Mouse (Mus musculus) adrenal gland, adult (tissue): ENCODE data around the gene Gal3st1.
"Not testable (repeated sequence)": the region's sequence is repeated elsewhere in the genome, so short reads cannot be mapped to it uniquely, and the experiment has no call there.

Experiments
- DNase-seq, 2 experiments: peaks; one replicate each; pipeline ENCODE4 v3.0.0; 2022 to 2023; ENCODE audit warnings: low spot score in 1 of 2; ENCODE audit not compliant: inconsistent age in 2 of 2

Gene Gal3st1

DNA sequence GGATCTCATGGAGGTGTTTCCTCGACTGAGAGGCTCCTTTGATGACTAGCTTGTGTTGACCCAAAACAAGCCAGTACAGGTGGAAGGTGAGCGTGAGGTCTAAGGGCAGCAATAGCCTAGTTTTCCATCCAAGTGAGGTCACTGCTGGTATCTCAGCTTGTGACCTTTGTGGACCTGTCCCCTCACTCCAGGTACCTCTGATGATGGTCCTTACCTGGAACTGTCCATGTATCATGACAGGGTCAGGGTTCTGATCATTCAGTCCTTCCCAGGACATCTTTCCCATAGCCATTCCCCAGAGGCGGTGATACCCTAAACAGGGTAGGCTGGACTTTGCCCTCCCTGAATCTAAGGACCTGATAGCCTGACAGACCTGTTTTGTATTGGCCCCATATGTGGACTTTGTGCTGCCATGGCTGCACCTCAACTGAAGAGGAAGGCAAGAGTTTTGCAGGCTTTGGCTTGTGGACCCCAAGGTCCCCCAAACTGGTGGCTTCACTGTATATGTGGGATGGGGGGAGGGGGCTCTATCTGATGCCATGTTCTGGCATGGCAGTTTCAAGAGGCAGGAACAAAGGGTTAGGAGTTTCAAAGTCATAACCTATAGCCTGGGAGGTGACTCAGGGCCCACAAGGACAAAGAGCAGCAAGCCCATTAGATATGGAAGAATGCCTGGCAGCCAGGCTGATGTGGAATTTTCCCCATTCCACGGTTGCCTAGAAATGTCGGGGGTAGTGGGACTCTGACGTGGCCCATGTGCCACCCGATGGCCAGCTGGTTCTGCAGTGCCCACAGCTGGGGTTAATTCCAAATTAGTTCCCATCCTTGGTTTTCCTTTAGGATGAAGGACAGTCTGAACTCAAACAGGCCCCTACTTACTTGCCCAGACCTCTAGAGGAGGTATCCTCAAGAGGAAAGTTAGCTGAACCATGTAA, 894 bp upstream of the Gal3st1 start:
- DNase-seq = peak in 1 of 2 experiments; percentile 30

DNA sequence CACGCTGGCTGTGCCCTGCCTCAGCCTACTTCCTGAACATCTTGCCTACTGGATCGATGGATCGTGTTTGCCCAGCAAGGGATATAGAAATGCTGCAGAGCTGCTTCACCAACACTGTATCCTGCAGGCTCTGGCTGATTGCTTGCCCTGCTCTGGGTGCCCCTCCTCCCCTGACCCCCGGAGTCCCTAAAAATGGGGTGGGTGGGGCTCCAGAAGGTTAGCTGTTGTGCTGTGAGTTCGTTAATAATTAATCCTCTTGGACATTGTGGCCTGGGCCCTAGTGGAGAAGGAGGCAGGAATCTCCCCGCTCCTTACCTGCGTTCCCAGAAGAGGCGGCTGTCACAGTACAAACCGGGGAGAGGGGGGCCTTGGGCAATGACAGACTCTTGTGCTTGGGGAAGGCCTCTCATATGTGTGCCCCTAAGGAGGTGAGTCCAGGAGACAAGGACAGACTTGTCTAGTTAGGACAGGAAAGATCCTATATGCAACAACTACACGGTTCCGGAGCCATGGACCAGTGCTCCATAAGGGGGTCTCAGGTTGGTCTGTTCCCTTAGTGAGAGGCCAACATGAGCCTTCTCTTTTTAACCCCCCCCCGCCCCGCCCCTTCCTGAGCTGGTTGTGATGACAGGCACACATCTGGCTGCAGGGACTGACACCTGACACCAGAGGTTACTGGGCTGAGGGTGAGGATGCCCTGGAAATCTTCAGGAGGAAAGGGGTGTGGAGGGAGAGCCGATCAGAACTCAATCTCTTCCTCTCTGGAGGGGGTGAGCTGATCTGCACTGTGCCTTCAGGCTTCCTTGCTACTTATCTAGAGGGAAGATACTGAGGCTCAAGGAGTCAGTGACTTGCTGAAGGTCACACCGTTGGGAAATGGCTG, 668 bp downstream of the Gal3st1 start:
- DNase-seq = no peak

DNA sequence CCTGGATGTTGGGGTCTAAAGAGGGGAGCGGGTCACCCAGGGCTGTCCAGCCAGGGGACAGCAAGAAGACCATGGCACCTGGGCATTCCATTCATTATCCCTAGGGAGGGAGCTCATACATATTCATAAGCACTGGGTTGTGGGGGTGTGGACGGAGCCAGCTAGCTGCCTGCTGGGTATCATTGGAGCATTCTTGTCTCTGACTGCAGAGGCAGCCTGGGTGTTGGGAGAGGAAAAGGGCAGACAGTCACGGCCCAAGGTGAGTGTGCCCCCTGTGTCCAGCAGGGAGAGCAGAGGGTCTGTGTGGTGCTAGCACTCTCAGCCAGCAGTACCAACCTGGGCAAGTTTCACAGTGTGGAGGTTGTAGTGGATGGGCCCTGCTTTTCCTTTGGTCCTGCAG, 6.3 kb downstream of the Gal3st1 start:
- DNase-seq = no peak

DNA sequence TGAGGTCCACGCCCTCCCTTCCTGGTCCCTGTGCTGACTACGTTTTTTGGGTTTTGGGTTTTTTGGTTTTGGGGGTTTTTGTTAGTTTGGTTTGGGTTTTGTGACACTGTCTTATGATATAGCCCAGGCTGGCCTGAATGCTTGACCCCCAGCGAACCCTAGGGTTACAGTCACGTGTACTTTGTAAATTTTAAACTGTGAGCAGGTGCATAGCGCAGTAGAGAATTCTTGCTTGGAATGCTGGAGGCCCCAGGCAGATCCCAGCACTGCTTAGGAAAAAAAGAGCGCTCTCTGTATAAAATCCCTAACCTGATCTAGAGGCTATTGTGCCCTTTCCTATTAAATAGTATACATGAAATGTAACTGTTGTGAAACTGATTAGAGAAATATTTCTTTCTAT, 9.7 kb downstream of the Gal3st1 start:
- DNase-seq = no peak

DNA sequence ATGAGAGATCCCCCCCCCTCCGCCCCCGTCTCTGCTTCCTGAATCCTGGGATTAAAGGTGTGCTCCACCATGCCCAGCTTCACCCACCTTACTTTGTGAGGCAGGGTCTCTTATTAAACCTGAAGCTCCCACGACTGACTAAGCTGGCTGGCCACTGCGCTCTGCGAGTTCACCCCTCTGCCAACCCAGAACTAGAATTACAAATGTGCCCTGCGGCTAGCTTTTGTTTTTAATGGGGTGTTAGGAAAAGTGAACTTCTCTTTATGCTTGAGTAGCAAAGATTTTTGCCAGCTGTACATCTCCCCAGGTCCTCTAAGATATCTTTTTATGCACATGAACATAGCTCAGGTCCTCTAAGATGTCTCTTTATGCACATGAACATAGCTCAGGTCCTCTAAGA, 10.5 kb downstream of the Gal3st1 start:
- no peak for DNase-seq

DNA sequence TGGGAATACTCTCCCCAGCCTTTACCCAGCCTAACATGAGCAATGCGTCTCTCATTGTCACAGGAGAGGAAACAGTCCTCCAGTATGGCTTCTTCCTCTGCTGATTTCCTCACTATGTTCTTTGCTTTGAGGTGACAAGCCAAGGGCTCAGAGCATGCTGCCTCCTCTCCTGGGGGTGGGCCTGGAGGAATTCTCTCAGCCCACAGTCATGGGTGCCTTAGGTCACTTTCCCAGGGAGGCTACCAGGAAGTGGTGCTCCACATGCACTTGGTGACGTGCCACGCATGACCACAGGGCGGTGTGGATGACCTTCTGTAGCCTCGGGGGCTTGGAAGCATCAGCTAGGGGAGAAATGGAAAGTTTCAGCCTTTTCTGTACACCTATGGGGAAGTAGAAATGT, 12.1 kb downstream of the Gal3st1 start:
- DNase-seq = no peak

DNA sequence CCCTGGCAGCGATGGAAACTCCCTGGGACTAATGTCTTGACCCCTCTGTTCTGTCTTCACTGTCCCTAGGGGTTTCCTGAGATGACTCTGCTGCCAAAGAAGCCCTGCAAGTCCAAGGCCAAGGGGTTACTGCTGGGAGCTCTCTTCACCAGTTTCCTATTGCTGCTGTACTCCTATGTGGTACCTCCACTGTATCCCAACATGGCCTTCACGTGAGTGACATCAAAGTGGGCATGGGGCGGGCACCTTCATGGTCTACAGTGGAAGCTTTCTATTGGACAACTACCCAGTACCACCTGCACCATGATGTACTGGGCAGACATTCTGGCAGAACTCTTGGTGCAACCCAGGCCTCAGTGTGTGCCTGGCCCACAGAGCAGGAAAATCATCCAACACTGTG, 13.4 kb downstream of the Gal3st1 start:
- DNase-seq = no peak

DNA sequence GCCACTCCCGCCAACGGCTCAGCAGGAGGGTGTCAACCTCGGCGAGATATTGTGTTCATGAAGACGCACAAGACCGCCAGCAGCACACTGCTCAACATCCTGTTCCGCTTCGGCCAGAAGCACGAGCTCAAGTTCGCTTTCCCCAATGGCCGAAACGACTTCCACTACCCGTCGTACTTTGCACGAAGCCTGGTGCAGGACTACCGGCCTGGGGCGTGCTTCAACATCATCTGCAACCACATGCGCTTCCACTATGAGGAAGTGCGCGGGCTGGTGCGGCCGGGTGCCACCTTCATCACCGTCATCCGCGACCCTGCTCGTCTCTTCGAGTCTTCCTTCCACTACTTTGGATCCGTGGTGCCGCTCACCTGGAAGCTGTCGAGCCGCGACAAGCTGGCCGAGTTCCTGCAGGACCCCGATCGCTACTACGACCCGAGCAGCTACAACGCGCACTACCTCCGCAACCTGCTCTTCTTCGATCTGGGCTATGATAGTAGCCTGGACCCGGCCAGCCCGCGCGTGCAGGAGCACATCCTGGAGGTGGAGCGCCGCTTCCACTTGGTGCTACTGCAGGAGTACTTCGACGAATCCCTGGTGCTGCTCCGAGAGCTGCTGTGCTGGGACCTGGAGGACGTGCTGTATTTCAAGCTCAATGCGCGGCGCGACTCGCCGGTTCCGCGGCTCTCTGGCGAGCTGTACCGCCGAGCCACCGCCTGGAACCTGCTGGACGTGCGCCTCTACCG, 14.7 kb downstream of the Gal3st1 start:
- DNase-seq = no peak

- no peak for DNase-seq
Measured at GRCm38 (mm10) chr11:3999547-3999946, 16.1 kb downstream of the Gal3st1 start.

GRCm38 (mm10) chr11:4001603-4002002, 18.2 kb downstream of the Gal3st1 start:
- peak; percentile 55 to 90 for DNase-seq

- DNase-seq = no peak
Measured at GRCm38 (mm10) chr11:4005220-4005805, 21.9 kb downstream of the Gal3st1 start.

DNA sequence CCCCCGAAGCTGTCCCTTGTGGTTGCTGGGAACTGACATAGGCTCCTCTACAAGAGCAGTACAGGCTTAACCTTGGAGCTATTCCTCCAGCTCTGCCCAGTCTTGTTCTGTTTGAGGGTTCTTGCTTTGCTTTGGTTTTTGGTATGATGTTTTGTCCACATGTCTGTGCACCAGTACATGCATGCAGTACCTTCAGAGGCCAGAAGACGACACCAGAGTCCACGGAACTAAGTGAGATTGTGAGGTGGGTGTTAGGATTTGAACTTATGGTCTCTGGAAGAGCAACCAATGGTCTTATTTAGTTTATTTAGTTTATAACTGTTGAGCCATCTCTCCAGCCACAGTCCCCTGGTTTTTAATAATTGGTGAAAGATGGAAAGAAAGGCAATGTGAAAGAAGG, 23.0 kb downstream of the Gal3st1 start:
- no peak for DNase-seq

- DNase-seq = no peak
Measured at GRCm38 (mm10) chr11:4012616-4013015, 29.2 kb downstream of the Gal3st1 start.

- not testable (repeated sequence) for DNase-seq
Measured at GRCm38 (mm10) chr11:4015796-4016195, 32.4 kb downstream of the Gal3st1 start.

- not testable (repeated sequence) for DNase-seq
Measured at GRCm38 (mm10) chr11:4022111-4022510, 38.7 kb downstream of the Gal3st1 start.

DNA sequence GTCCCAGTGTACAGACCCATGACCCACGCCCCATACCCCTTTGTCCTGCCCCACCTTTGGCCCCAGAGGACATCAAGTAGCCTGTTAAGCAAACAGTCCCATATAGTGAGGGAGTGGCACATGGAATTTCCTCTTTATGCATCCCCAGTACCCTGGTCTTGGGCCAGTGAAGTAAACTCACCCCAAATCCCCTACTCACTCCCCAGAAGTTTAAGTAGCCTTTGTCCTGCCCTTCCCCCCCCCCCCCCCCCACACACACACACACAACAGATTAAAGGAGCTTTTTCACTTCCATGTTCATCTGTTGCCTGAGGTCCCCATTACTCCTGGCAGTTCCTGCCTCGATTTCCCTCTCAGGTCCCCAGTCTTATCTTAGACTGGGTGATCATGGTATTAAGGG, 39.9 kb downstream of the Gal3st1 start:
- no peak for DNase-seq

- DNase-seq = no peak
Measured at GRCm38 (mm10) chr11:4027066-4027465, 43.6 kb downstream of the Gal3st1 start.

GRCm38 (mm10) chr11:4027561-4028334, 44.3 kb downstream of the Gal3st1 start:
- no peak for DNase-seq

GRCm38 (mm10) chr11:4029343-4029742, 45.9 kb downstream of the Gal3st1 start:
- no peak for DNase-seq
